Mouse (Mus musculus): ENCODE data around the gene Bfsp1. TPM values are rescaled to one million over a fixed set of nuclear protein-coding genes. Genes with fewer than 3 reads are reported as not detected.

Bfsp1 gene
- polyA plus RNA-seq, 2 experiments from 2014 or later = not detected

GRCm38 (mm10) chr2:143795858-143796257 is 67.1 kb downstream of the Bfsp1 start:
- ATAC-seq = no peak

- no peak for ATAC-seq
Measured at GRCm38 (mm10) chr2:143789911-143790310, 73.1 kb downstream of the Bfsp1 start.

- no peak for ATAC-seq
Measured at GRCm38 (mm10) chr2:143780310-143780709, 82.7 kb downstream of the Bfsp1 start.

Other genes starting within 250 kb of the Bfsp1 start
- 10 to 100 TPM; 26.4 to 27.2 TPM for gene Dstn, start 52.1 kb upstream of the Bfsp1 start, polyA plus RNA-seq (2017; shearing (Covaris generic))
- gene Rrbp1, start 148.1 kb upstream of the Bfsp1 start, polyA plus RNA-seq (2017; shearing (Covaris generic)) = 10 to 100 TPM; 35.6 to 47.4 TPM
- not detected for gene Banf2, start 169.9 kb upstream of the Bfsp1 start, polyA plus RNA-seq (2017; shearing (Covaris generic))

Measured in CD4-positive, CD25-positive, alpha-beta regulatory T cell, adult 4 months (primary cell).